Mouse (Mus musculus): ENCODE measurements around the gene Plk1. TPM values are rescaled to one million over a fixed set of nuclear protein-coding genes. Genes with fewer than 3 reads are reported as not detected.
A peak's percentile ranks its signal among the peaks of the same experiment; 100 is the strongest.

Gene Plk1
- polyA plus RNA-seq, 1 experiment from 2014 or later: 106 TPM

GRCm38 (mm10) chr7:122152473-122152872 lies 6.8 kb upstream of the Plk1 start:
- no peak overlapping the region for H3K4me3 ChIP-seq (replicated peaks)
- no peak overlapping the region for H3K4me2 ChIP-seq
- WGBS: 72% methylated on average over 4 of the region's 4 CpGs
- no peaks in the 10 kb centered on the region for H3K9me3 ChIP-seq
- no peak overlapping the region for H3K9ac ChIP-seq
- no peaks in the 10 kb centered on the region for H3K4me1 ChIP-seq
- peak; percentile 89 for ATAC-seq (ENCODE audit: insufficient read depth, low FRiP score, low read depth)
- H3K27ac ChIP-seq: peak overlapping the region; percentile 49; the same call in 1 of the 2 replicates
- H3K27me3 ChIP-seq (replicated peaks): no peaks in the 10 kb centered on the region
- peaks cover 18% of the 10 kb centered on the region for H3K36me3 ChIP-seq

GRCm38 (mm10) chr7:122158488-122158887 lies 751 bp upstream of the Plk1 start:
- peaks cover 21% of the 10 kb centered on the region for H3K36me3 ChIP-seq
- H3K4me3 ChIP-seq (replicated peaks): peak overlapping the region; percentile 65
- 3% methylated on average over 13 of the region's 13 CpGs for WGBS
- peaks cover 28% of the 10 kb centered on the region for H3K4me1 ChIP-seq
- H3K27me3 ChIP-seq (replicated peaks): no peaks in the 10 kb centered on the region
- ATAC-seq (ENCODE audit: insufficient read depth, low FRiP score, low read depth): no peak
- peak overlapping the region; percentile 73 for H3K9ac ChIP-seq
- H3K27ac ChIP-seq: peak overlapping the region; percentile 86
- peak overlapping the region; percentile 87 for H3K4me2 ChIP-seq
- no peaks in the 10 kb centered on the region for H3K9me3 ChIP-seq

- WGBS: 1% methylated on average over 11 of the region's 12 CpGs
- peaks cover 28% of the 10 kb centered on the region for H3K4me1 ChIP-seq
- H3K27me3 ChIP-seq (replicated peaks): no peaks in the 10 kb centered on the region
- no peak for ATAC-seq (ENCODE audit: insufficient read depth, low FRiP score, low read depth)
- peak overlapping the region; percentile 51 for H3K9ac ChIP-seq
- peak overlapping the region; percentile 65 for H3K4me3 ChIP-seq (replicated peaks)
- peak overlapping the region; percentile 86; the same call in 1 of the 2 replicates for H3K27ac ChIP-seq
- H3K4me2 ChIP-seq: peak overlapping the region; percentile 87
- H3K9me3 ChIP-seq: no peaks in the 10 kb centered on the region
- H3K36me3 ChIP-seq: peaks cover 21% of the 10 kb centered on the region
Observed at GRCm38 (mm10) chr7:122160037-122160436, 798 bp downstream of the Plk1 start.

- no peak overlapping the region for H3K4me2 ChIP-seq
- no peaks in the 10 kb centered on the region for H3K27me3 ChIP-seq (replicated peaks)
- WGBS: 96% methylated on average over 6 of the region's 8 CpGs
- H3K4me3 ChIP-seq (replicated peaks): no peak overlapping the region
- H3K27ac ChIP-seq: no peak overlapping the region
- H3K4me1 ChIP-seq: peaks cover 22% of the 10 kb centered on the region
- H3K9me3 ChIP-seq: no peaks in the 10 kb centered on the region
- ATAC-seq (ENCODE audit: insufficient read depth, low FRiP score, low read depth): no peak
- H3K36me3 ChIP-seq: peaks cover 52% of the 10 kb centered on the region
- no peak overlapping the region for H3K9ac ChIP-seq
Observed at GRCm38 (mm10) chr7:122163766-122164165, 4.5 kb downstream of the Plk1 start.

- WGBS: 94% methylated on average over 7 of the region's 7 CpGs
- Histone ChIP-seq H3K4me1 (peaks cover 3% of the 10 kb centered on the region; the same call in 1 of the 2 replicates), H3K36me3 (peaks cover 54% of the 10 kb centered on the region)
Observed at GRCm38 (mm10) chr7:122167203-122167602, 8.0 kb downstream of the Plk1 start.

DNA sequence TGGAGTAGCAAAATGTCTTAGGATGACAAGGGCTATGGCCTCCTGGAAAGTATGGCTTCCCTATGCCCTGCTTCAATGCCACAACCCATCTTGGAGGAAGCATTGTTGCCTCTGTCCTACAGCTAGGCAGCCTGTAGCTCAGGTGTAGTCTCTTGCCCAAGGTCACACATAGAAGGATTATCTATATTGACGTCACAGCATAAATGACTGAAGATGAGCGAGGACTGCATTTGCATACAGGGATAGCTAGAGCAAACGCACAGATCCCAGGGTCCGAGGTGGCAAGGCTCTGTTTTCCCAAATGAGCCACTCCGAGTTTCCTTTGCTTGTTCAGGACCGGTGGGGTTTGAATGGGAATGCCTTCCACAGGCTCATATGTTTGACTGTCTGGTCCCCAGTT lies 11.5 kb downstream of the Plk1 start:
- H3K9me3 ChIP-seq: no peaks in the 10 kb centered on the region
- ATAC-seq (ENCODE audit: insufficient read depth, low FRiP score, low read depth): no peak
- H3K27ac ChIP-seq: no peak overlapping the region
- no peaks in the 10 kb centered on the region for H3K27me3 ChIP-seq (replicated peaks)
- no peak overlapping the region for H3K4me3 ChIP-seq (replicated peaks)
- 84% methylated on average over 6 of the region's 6 CpGs for WGBS
- no peak overlapping the region for H3K9ac ChIP-seq
- no peak overlapping the region for H3K4me2 ChIP-seq
- peaks cover 37% of the 10 kb centered on the region for H3K36me3 ChIP-seq
- no peaks in the 10 kb centered on the region for H3K4me1 ChIP-seq

More at GRCm38 (mm10) chr7:122167203-122167602, 8.0 kb downstream of the Plk1 start:
- Histone ChIP-seq H3K4me2 (no peak overlapping the region), H3K27ac (no peak overlapping the region), H3K27me3 (replicated peaks) (no peaks in the 10 kb centered on the region), H3K9ac (no peak overlapping the region), H3K9me3 (no peaks in the 10 kb centered on the region), H3K4me3 (replicated peaks) (no peak overlapping the region)
- ATAC-seq (ENCODE audit: insufficient read depth, low FRiP score, low read depth): no peak

DNA sequence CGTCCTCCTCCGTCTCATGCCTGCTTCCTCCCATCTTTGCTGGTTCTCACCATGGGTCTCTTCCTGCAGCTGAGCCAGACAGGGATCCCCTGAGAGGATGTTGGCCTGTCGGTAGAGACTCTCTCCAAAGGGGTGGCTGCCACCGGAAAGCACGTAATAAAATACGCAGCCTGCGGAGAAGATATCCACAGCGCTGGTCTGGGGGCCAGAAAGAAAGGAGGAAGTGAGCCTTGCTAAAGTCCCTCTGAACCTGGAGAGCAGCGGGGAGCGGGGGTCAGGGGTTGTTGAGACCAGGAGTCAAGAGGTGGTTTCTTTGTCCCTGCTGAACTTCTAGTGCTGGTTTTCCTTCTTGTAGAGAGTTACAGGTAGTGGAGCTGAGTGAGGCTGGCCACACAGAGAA lies 12.4 kb downstream of the Plk1 start:
- Histone ChIP-seq H3K27me3 (replicated peaks) (no peaks in the 10 kb centered on the region), H3K36me3 (peaks cover 29% of the 10 kb centered on the region), H3K9ac (no peak overlapping the region), H3K4me3 (replicated peaks) (no peak overlapping the region), H3K27ac (no peak overlapping the region), H3K4me2 (no peak overlapping the region), H3K9me3 (no peaks in the 10 kb centered on the region), H3K4me1 (no peaks in the 10 kb centered on the region)
- 58% methylated on average over 10 of the region's 10 CpGs for WGBS
- no peak for ATAC-seq (ENCODE audit: insufficient read depth, low FRiP score, low read depth)

DNA sequence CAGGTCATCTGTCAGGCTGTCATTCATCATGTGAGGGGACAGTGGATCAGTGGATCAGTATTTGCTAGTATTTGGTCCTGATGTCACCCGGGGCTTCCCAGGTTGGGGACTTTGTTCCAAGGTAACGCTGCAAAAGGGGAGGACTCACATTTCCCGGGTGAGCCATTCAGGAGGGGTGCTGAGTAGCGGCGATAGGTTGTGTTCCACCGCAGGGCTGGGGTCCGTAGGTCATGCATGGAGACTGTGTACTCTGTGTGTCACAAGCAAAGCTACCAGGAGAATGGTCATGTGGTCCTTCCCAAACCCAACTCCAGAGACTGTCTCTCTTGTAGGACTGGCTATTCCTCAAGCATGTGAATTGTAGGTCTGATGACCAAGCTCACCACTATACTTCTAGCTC lies 21.5 kb downstream of the Plk1 start:
- no peak overlapping the region for H3K9ac ChIP-seq
- H3K9me3 ChIP-seq: no peaks in the 10 kb centered on the region
- no peaks in the 10 kb centered on the region for H3K27me3 ChIP-seq (replicated peaks)
- H3K27ac ChIP-seq: no peak overlapping the region
- 91% methylated on average over 7 of the region's 7 CpGs for WGBS
- ATAC-seq (ENCODE audit: insufficient read depth, low FRiP score, low read depth): no peak
- H3K4me2 ChIP-seq: no peak overlapping the region
- H3K4me1 ChIP-seq: peaks cover under 1% of the 10 kb centered on the region; the same call in 1 of the 2 replicates
- H3K4me3 ChIP-seq (replicated peaks): no peak overlapping the region
- no peaks in the 10 kb centered on the region for H3K36me3 ChIP-seq

GRCm38 (mm10) chr7:122184569-122184968 lies 25.3 kb downstream of the Plk1 start:
- H3K9me3 ChIP-seq: no peaks in the 10 kb centered on the region
- no peaks in the 10 kb centered on the region for H3K27me3 ChIP-seq (replicated peaks)
- WGBS: 47% methylated on average over 5 of the region's 5 CpGs
- peak overlapping the region; percentile 29 for H3K4me2 ChIP-seq
- H3K4me3 ChIP-seq (replicated peaks): peak overlapping the region; percentile 9; the same call in 1 of the 2 replicates
- peak; percentile 85 for ATAC-seq (ENCODE audit: insufficient read depth, low FRiP score, low read depth)
- H3K36me3 ChIP-seq: no peaks in the 10 kb centered on the region
- H3K27ac ChIP-seq: peak overlapping the region; percentile 35; the same call in 1 of the 2 replicates
- no peak overlapping the region for H3K9ac ChIP-seq
- H3K4me1 ChIP-seq: peaks cover 4% of the 10 kb centered on the region; the same call in 1 of the 2 replicates

DNA sequence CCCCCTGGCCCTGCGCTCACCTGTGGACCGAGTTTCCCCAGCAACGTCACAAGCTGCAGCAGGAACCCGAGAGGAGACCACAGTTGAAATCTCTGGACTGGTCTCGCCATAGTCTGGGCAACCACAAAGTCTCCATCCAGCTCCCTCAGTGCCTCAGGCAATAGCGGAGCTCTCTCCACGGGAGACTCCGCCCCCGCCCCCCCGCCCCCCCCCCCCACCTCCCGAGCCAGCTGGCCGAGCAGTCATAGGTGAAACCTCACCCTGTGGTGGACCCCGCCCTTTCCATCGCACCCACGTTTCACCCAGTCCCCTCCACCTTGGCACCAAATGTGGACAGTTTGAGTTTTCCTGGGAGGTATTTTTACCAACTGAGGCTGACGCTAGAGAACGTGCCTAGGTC lies 26.8 kb downstream of the Plk1 start, which contains the start of gene Ern2:
Gene Ern2 (minus strand): TSS at position 165 of the 400 bp plus-strand sequence.
- no peaks in the 10 kb centered on the region for H3K36me3 ChIP-seq
- peak within 1 kb of the TSS; percentile 28 for H3K4me3 ChIP-seq (replicated peaks)
- 20% methylated on average over 16 of the region's 17 CpGs for WGBS
- H3K9me3 ChIP-seq: no peaks in the 10 kb centered on the region
- H3K4me1 ChIP-seq: peaks cover 4% of the 10 kb centered on the region; the same call in 1 of the 2 replicates
- ATAC-seq (ENCODE audit: insufficient read depth, low FRiP score, low read depth): peak; percentile 27; the same call in 1 of the 2 replicates
- H3K27me3 ChIP-seq (replicated peaks): no peaks in the 10 kb centered on the region
- H3K27ac ChIP-seq: peak within 1 kb of the TSS; percentile 40; the same call in 1 of the 2 replicates
- no peak within 1 kb of the TSS for H3K9ac ChIP-seq
- H3K4me2 ChIP-seq: peak within 1 kb of the TSS; percentile 27; the same call in 1 of the 2 replicates

GRCm38 (mm10) chr7:122189484-122189883 lies 30.2 kb downstream of the Plk1 start:
- Histone ChIP-seq H3K9ac (no peak overlapping the region), H3K4me1 (peaks cover 4% of the 10 kb centered on the region; the same call in 1 of the 2 replicates), H3K36me3 (no peaks in the 10 kb centered on the region), H3K27ac (no peak overlapping the region), H3K4me3 (replicated peaks) (no peak overlapping the region), H3K9me3 (no peaks in the 10 kb centered on the region), H3K4me2 (no peak overlapping the region), H3K27me3 (replicated peaks) (no peaks in the 10 kb centered on the region)
- WGBS: 27% methylated on average over 7 of the region's 7 CpGs
- ATAC-seq (ENCODE audit: insufficient read depth, low FRiP score, low read depth): no peak

GRCm38 (mm10) chr7:122191097-122191496 lies 31.9 kb downstream of the Plk1 start:
- no peak for ATAC-seq (ENCODE audit: insufficient read depth, low FRiP score, low read depth)
- H3K27me3 ChIP-seq (replicated peaks): no peaks in the 10 kb centered on the region
- H3K9me3 ChIP-seq: no peaks in the 10 kb centered on the region
- 59% methylated on average over 10 of the region's 10 CpGs for WGBS
- H3K4me2 ChIP-seq: no peak overlapping the region
- no peaks in the 10 kb centered on the region for H3K4me1 ChIP-seq
- no peak overlapping the region for H3K9ac ChIP-seq
- no peaks in the 10 kb centered on the region for H3K36me3 ChIP-seq
- no peak overlapping the region for H3K4me3 ChIP-seq (replicated peaks)
- H3K27ac ChIP-seq: no peak overlapping the region

- Histone ChIP-seq H3K9me3 (no peaks in the 10 kb centered on the region), H3K9ac (no peak overlapping the region), H3K4me1 (no peaks in the 10 kb centered on the region), H3K27me3 (replicated peaks) (no peaks in the 10 kb centered on the region), H3K4me2 (no peak overlapping the region), H3K4me3 (replicated peaks) (no peak overlapping the region), H3K36me3 (no peaks in the 10 kb centered on the region), H3K27ac (no peak overlapping the region)
- no peak for ATAC-seq (ENCODE audit: insufficient read depth, low FRiP score, low read depth)
Observed at GRCm38 (mm10) chr7:122193919-122194318, 34.7 kb downstream of the Plk1 start.

Measured in stomach, embryonic 15.5 days (tissue).